Mouse (Mus musculus): Measurements from ENCODE around the gene Nup50. TPM values are rescaled to one million over a fixed set of nuclear protein-coding genes. Genes with fewer than 3 reads are reported as not detected.
A peak's percentile ranks its signal among the peaks of the same experiment; 100 is the strongest.

Nup50 gene
- polyA plus RNA-seq, 1 experiment: 17.7 TPM

DNA sequence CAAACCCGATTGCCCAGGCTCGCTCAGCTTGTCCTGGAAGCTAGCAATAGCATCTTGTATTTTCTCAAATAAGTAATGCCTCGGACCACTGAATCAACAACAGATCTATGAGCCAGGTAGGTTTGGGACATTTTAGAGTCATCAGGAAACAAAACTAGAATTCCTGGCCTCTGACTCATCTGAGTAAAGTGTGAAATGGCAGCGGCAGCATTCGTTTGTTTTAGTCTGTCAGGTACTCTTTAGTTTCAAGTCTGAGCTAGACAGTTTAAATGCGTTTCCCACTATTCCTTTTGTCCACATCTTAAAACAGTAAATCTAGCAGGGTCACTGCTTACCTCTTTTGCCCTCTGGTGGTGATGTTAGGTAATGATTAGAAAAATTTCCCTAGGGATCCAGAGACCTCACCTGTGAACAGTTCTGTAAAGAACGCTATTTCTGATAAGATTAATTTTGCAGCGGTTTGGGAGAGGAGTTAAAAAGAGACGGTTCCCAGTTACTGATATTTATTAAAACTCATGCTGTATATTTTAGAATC lies 1.6 kb downstream of the Nup50 start:
- TF ChIP-seq POLR2A (IDR thresholded peaks at IDR 0.05; ENCODE audit: control insufficient read depth, extremely low read depth, insufficient read depth, low read length, poor library complexity) (no peak), CTCF (IDR thresholded peaks at IDR 0.05; ENCODE audit: borderline replicate concordance, control insufficient read depth, extremely low read depth, insufficient read depth, low read length, poor library complexity) (no peak)
- peaks cover 2% of the 10 kb centered on the region; the same call in 1 of the 2 replicates for H3K4me1 ChIP-seq (replicated peaks; ENCODE audit: control insufficient read depth, insufficient read depth, low read length)
- 27% methylated on average over 9 of the region's 9 CpGs for WGBS
- H3K36me3 ChIP-seq (ENCODE audit: control insufficient read depth, insufficient read depth, low read length): peaks cover 24% of the 10 kb centered on the region
- H3K27ac ChIP-seq (ENCODE audit: control insufficient read depth, insufficient read depth, low read length): no peak overlapping the region
- H3K27me3 ChIP-seq (ENCODE audit: control insufficient read depth, insufficient read depth, low read length): no peaks in the 10 kb centered on the region
- peak; percentile 18 for DNase-seq
- H3K4me3 ChIP-seq (ENCODE audit: control insufficient read depth, insufficient read depth, low read length): no peak overlapping the region

DNA sequence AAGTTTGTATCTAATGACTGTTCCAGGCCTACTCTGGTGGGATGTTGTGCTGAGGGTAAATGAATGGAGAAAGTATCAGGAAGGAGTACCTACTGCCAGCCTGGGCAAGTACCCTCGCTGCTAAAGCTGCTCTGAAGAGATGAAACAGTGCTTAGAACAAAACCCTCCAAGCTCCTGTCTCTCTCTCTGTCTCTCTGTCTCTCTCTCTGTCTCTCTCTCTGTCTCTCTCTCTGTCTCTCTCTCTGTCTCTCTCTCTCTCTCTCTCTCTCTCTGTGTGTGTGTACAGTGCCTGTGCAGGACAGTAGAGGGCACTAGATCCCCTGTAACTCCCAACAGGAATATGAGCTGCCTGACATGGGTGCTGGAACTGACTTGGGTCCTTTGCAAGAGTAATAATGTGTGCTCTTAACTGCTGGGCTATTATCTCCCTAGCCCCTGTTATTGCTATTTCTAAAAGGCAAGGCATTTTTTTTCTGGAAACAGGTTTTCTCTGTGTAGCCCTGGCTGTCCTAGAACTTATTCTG lies 2.3 kb downstream of the Nup50 start:
- no peak overlapping the region for H3K27ac ChIP-seq (ENCODE audit: control insufficient read depth, insufficient read depth, low read length)
- no peaks in the 10 kb centered on the region for H3K27me3 ChIP-seq (ENCODE audit: control insufficient read depth, insufficient read depth, low read length)
- no peak for DNase-seq
- TF ChIP-seq CTCF (IDR thresholded peaks at IDR 0.05; ENCODE audit: borderline replicate concordance, control insufficient read depth, extremely low read depth, insufficient read depth, low read length, poor library complexity) (no peak), POLR2A (IDR thresholded peaks at IDR 0.05; ENCODE audit: control insufficient read depth, extremely low read depth, insufficient read depth, low read length, poor library complexity) (no peak)
- H3K36me3 ChIP-seq (ENCODE audit: control insufficient read depth, insufficient read depth, low read length): peaks cover 31% of the 10 kb centered on the region
- H3K4me1 ChIP-seq (replicated peaks; ENCODE audit: control insufficient read depth, insufficient read depth, low read length): peaks cover 2% of the 10 kb centered on the region; the same call in 1 of the 2 replicates
- no peak overlapping the region for H3K4me3 ChIP-seq (ENCODE audit: control insufficient read depth, insufficient read depth, low read length)
- WGBS: 79% methylated on average over 1 of the region's 1 CpGs

DNA sequence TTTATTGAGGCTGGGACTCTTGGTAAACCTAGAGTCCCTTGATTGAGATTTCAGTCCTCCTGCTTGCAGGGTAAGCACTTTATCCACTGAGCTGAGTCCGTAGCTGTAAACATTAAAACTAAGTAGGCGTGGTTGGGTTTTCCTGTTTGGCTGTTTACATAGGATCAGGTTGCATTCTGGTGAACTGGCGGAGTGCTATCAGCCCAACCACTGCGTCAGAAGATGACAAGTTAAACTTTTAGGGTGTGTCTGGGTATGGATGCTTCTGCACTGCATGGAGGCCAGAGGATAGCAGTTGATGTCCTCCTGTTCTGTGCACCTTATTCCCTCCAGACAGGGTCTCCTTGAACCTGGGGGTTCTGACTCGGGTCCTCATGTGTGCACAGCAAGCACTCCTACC lies 9.1 kb downstream of the Nup50 start:
- no peaks in the 10 kb centered on the region for H3K27me3 ChIP-seq (ENCODE audit: control insufficient read depth, insufficient read depth, low read length)
- H3K4me1 ChIP-seq (replicated peaks; ENCODE audit: control insufficient read depth, insufficient read depth, low read length): no peaks in the 10 kb centered on the region
- no peak for TF ChIP-seq CTCF (IDR thresholded peaks at IDR 0.05; ENCODE audit: borderline replicate concordance, control insufficient read depth, extremely low read depth, insufficient read depth, low read length, poor library complexity)
- no peak for TF ChIP-seq POLR2A (IDR thresholded peaks at IDR 0.05; ENCODE audit: control insufficient read depth, extremely low read depth, insufficient read depth, low read length, poor library complexity)
- H3K27ac ChIP-seq (ENCODE audit: control insufficient read depth, insufficient read depth, low read length): no peak overlapping the region
- 93% methylated on average over 5 of the region's 5 CpGs for WGBS
- DNase-seq: no peak
- H3K4me3 ChIP-seq (ENCODE audit: control insufficient read depth, insufficient read depth, low read length): no peak overlapping the region
- peaks cover 96% of the 10 kb centered on the region for H3K36me3 ChIP-seq (ENCODE audit: control insufficient read depth, insufficient read depth, low read length)

DNA sequence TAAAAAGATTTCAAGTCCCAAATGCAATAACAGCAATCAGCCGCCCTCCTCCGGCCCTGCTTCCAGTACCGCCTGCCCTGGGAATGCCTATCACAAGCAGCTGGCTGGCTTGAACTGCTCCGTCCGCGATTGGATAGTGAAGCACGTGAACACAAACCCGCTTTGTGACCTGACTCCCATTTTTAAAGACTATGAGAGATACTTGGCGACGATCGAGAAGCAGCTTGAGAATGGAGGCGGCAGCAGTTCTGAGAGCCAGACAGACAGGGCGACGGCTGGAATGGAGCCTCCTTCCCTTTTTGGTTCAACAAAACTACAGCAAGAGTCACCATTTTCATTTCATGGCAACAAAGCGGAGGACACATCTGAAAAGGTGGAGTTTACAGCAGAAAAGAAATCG lies 11.7 kb downstream of the Nup50 start:
- 96% methylated on average over 16 of the region's 16 CpGs for WGBS
- Histone ChIP-seq H3K4me3 (ENCODE audit: control insufficient read depth, insufficient read depth, low read length) (no peak overlapping the region), H3K27ac (ENCODE audit: control insufficient read depth, insufficient read depth, low read length) (no peak overlapping the region), H3K4me1 (replicated peaks; ENCODE audit: control insufficient read depth, insufficient read depth, low read length) (no peaks in the 10 kb centered on the region), H3K36me3 (ENCODE audit: control insufficient read depth, insufficient read depth, low read length) (peaks cover 99% of the 10 kb centered on the region), H3K27me3 (ENCODE audit: control insufficient read depth, insufficient read depth, low read length) (no peaks in the 10 kb centered on the region)
- TF ChIP-seq POLR2A (IDR thresholded peaks at IDR 0.05; ENCODE audit: control insufficient read depth, extremely low read depth, insufficient read depth, low read length, poor library complexity) (no peak), CTCF (IDR thresholded peaks at IDR 0.05; ENCODE audit: borderline replicate concordance, control insufficient read depth, extremely low read depth, insufficient read depth, low read length, poor library complexity) (no peak)
- DNase-seq: no peak

DNA sequence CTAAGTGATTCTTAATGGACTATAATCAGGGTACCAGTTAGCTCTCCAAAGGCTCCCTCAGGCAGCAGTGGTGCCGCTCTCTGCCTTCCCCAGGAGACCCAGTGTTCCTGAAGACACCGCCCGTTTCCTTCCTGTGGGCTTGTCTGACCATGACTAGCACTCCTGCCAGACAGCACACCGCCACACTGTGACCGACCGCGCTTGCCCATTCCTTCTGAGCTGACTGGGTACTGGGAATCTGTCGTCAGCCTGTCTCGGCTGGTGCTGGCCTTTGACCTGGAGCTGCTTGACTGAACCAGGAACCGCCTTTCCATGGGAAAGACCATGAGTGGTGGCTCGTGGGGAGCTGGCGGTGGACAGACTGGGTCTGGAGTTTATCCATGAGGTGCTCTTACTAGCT lies 16.9 kb downstream of the Nup50 start:
- Histone ChIP-seq H3K4me1 (replicated peaks; ENCODE audit: control insufficient read depth, insufficient read depth, low read length) (no peaks in the 10 kb centered on the region), H3K27me3 (ENCODE audit: control insufficient read depth, insufficient read depth, low read length) (no peaks in the 10 kb centered on the region), H3K4me3 (ENCODE audit: control insufficient read depth, insufficient read depth, low read length) (no peak overlapping the region), H3K27ac (ENCODE audit: control insufficient read depth, insufficient read depth, low read length) (no peak overlapping the region), H3K36me3 (ENCODE audit: control insufficient read depth, insufficient read depth, low read length) (peaks cover 66% of the 10 kb centered on the region)
- 88% methylated on average over 12 of the region's 12 CpGs for WGBS
- no peak for DNase-seq
- TF ChIP-seq POLR2A (IDR thresholded peaks at IDR 0.05; ENCODE audit: control insufficient read depth, extremely low read depth, insufficient read depth, low read length, poor library complexity) (no peak), CTCF (IDR thresholded peaks at IDR 0.05; ENCODE audit: borderline replicate concordance, control insufficient read depth, extremely low read depth, insufficient read depth, low read length, poor library complexity) (no peak)

DNA sequence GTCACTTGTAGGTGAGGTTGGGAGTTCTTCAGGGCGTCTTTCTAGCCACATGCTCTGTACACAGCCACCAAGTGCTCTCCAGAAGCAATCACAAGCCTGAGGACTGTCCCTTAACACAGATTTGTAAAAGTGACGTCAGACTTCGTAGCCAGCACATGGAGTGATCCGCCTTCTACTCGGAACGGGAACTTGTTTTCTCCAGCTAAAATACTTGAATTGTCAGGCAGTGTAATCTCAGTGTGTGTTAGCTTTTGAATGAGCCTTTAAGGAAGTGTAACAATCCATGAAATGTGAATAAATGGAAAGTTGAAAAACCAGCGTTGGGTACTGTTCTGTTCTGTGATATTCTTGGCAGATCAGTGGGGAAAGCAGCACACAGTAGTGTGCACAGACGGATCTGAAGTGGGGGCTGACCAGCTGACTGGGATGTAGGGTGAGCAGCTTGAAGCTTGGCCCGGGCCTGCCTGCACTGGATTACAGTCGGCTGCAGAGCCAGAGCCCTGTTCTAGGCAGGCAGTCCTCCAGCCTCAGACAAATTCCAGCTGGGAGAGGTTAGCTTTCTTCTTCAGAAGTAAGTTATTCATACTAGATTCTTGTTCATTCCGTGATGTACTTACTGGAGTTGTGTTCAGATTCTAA lies 19.6 kb downstream of the Nup50 start:
- TF ChIP-seq POLR2A (IDR thresholded peaks at IDR 0.05; ENCODE audit: control insufficient read depth, extremely low read depth, insufficient read depth, low read length, poor library complexity) (no peak), CTCF (IDR thresholded peaks at IDR 0.05; ENCODE audit: borderline replicate concordance, control insufficient read depth, extremely low read depth, insufficient read depth, low read length, poor library complexity) (no peak)
- DNase-seq: no peak
- no peak overlapping the region for H3K4me3 ChIP-seq (ENCODE audit: control insufficient read depth, insufficient read depth, low read length)
- no peaks in the 10 kb centered on the region for H3K27me3 ChIP-seq (ENCODE audit: control insufficient read depth, insufficient read depth, low read length)
- 94% methylated on average over 11 of the region's 11 CpGs for WGBS
- peaks cover 39% of the 10 kb centered on the region for H3K36me3 ChIP-seq (ENCODE audit: control insufficient read depth, insufficient read depth, low read length)
- H3K4me1 ChIP-seq (replicated peaks; ENCODE audit: control insufficient read depth, insufficient read depth, low read length): no peaks in the 10 kb centered on the region
- H3K27ac ChIP-seq (ENCODE audit: control insufficient read depth, insufficient read depth, low read length): no peak overlapping the region
